Mouse (Mus musculus) CH12F3 (cell line): ENCODE data around the gene Atp5d.
"Not testable (repeated sequence)": the region's sequence is repeated elsewhere in the genome, so short reads cannot be mapped to it uniquely, and the experiment has no call there.

Experiments used
- in situ Hi-C: fragments of 300-500 bp; cut with MboI; formaldehyde crosslinking; loops from 2 replicates; pipeline ENCODE4 v1.14.3; 2020; ENCODE audit warnings: low sequenced_read_pairs

Atp5d gene

GRCm38 (mm10) chr10:80164161-80164997 lies 25.9 kb downstream of the Atp5d start:
- in situ Hi-C loops = no loop called here

GRCm38 (mm10) chr10:80164998-80165344 lies 26.5 kb downstream of the Atp5d start:
- in situ Hi-C loops = no loop called here

- in situ Hi-C loops = no loop called here
These were observed 27.1 kb downstream of the Atp5d start, which contains the start of gene Cirbp for GRCm38 (mm10) chr10:80165392-80166128. Gene Cirbp, plus strand, starts transcription at chr10:80165985.

GRCm38 (mm10) chr10:80166136-80166535 lies 27.7 kb downstream of the Atp5d start:
- in situ Hi-C loops = not testable (repeated sequence)

GRCm38 (mm10) chr10:80167460-80168037 lies 29.1 kb downstream of the Atp5d start:
- in situ Hi-C loops = no loop called here

GRCm38 (mm10) chr10:80168038-80168661 lies 29.7 kb downstream of the Atp5d start:
- in situ Hi-C loops = no loop called here

- in situ Hi-C loops = no loop called here
These were observed 30.6 kb downstream of the Atp5d start for GRCm38 (mm10) chr10:80169070-80169469.

- in situ Hi-C loops = no loop called here
These were observed 31.2 kb downstream of the Atp5d start for GRCm38 (mm10) chr10:80169651-80170050.

- in situ Hi-C loops = no loop called here
These were observed 31.6 kb downstream of the Atp5d start for GRCm38 (mm10) chr10:80170052-80170451.

- in situ Hi-C loops = no loop called here
These were observed 32.2 kb downstream of the Atp5d start for GRCm38 (mm10) chr10:80170601-80171021.

- in situ Hi-C loops = no loop called here
These were observed 32.8 kb downstream of the Atp5d start for GRCm38 (mm10) chr10:80171252-80171651.

GRCm38 (mm10) chr10:80171760-80172526 lies 33.5 kb downstream of the Atp5d start:
- in situ Hi-C loops = no loop called here

GRCm38 (mm10) chr10:80172527-80173292 lies 34.3 kb downstream of the Atp5d start, which contains the start of gene 1600002K03Rik:
Gene 1600002K03Rik, plus strand, starts transcription at chr10:80172944.
- in situ Hi-C loops = no loop called here

- in situ Hi-C loops = no loop called here
These were observed 34.9 kb downstream of the Atp5d start for GRCm38 (mm10) chr10:80173358-80173757.

GRCm38 (mm10) chr10:80173955-80174640 lies 35.7 kb downstream of the Atp5d start:
- in situ Hi-C loops = no loop called here

GRCm38 (mm10) chr10:80174705-80175104 lies 36.3 kb downstream of the Atp5d start:
- in situ Hi-C loops = loop anchor here (5.0 kb wide), 1 partner anchor 73 kb away; the partner anchor contains the start of gene Ndufs7

- in situ Hi-C loops = loop anchor here (5.0 kb wide), 1 partner anchor 72 kb away; the partner anchor contains the start of gene Ndufs7
These were observed 37.3 kb downstream of the Atp5d start for GRCm38 (mm10) chr10:80175536-80176269.

- in situ Hi-C loops = loop anchor here (5.0 kb wide), 1 partner anchor 71 kb away; the partner anchor contains the start of gene Ndufs7
These were observed 37.9 kb downstream of the Atp5d start for GRCm38 (mm10) chr10:80176270-80176834.
